Mouse (Mus musculus) urinary bladder, postnatal 14 days (tissue): Measurements from ENCODE around the gene Cops2.

Experiments used
- DNase-seq: peaks from one replicate; pipeline ENCODE4 v3.0.0; 2021; ENCODE audit warnings: low spot score

Cops2 gene

GRCm38 (mm10) chr2:125826201-125826600 lies 32.7 kb downstream of the Cops2 start:
- no peak for DNase-seq

GRCm38 (mm10) chr2:125820397-125820796 lies 38.5 kb downstream of the Cops2 start:
- DNase-seq, result no peak

- DNase-seq, result no peak
These were observed 44.9 kb downstream of the Cops2 start for GRCm38 (mm10) chr2:125813972-125814595.

GRCm38 (mm10) chr2:125811332-125811731 lies 47.6 kb downstream of the Cops2 start:
- DNase-seq, result no peak

- no peak for DNase-seq
These were observed 49.4 kb downstream of the Cops2 start for GRCm38 (mm10) chr2:125809551-125809950.

GRCm38 (mm10) chr2:125805826-125806225 lies 53.1 kb downstream of the Cops2 start:
- no peak for DNase-seq

- DNase-seq, result no peak
These were observed 57.0 kb downstream of the Cops2 start for GRCm38 (mm10) chr2:125801947-125802346.

- no peak for DNase-seq
These were observed 57.9 kb downstream of the Cops2 start for GRCm38 (mm10) chr2:125801038-125801437.

GRCm38 (mm10) chr2:125800428-125800827 lies 58.5 kb downstream of the Cops2 start:
- DNase-seq, result peak; percentile 38

GRCm38 (mm10) chr2:125797872-125798271 lies 61.1 kb downstream of the Cops2 start:
- DNase-seq, result no peak

- DNase-seq, result no peak
These were observed 63.8 kb downstream of the Cops2 start for GRCm38 (mm10) chr2:125795118-125795517.

- DNase-seq, result no peak
These were observed 64.8 kb downstream of the Cops2 start for GRCm38 (mm10) chr2:125794166-125794565.

GRCm38 (mm10) chr2:125792879-125793261 lies 66.1 kb downstream of the Cops2 start:
- no peak for DNase-seq

GRCm38 (mm10) chr2:125792144-125792878 lies 66.6 kb downstream of the Cops2 start:
- DNase-seq, result no peak

- no peak for DNase-seq
These were observed 67.5 kb downstream of the Cops2 start for GRCm38 (mm10) chr2:125791485-125791885.

- DNase-seq, result no peak
These were observed 68.7 kb downstream of the Cops2 start for GRCm38 (mm10) chr2:125790242-125790641.

GRCm38 (mm10) chr2:125789265-125789664 lies 69.7 kb downstream of the Cops2 start:
- no peak for DNase-seq

- no peak for DNase-seq
These were observed 70.2 kb downstream of the Cops2 start for GRCm38 (mm10) chr2:125788785-125789184.

GRCm38 (mm10) chr2:125788351-125788750 lies 70.6 kb downstream of the Cops2 start:
- no peak for DNase-seq

GRCm38 (mm10) chr2:125785021-125785420 lies 73.9 kb downstream of the Cops2 start:
- DNase-seq, result no peak

GRCm38 (mm10) chr2:125784392-125784791 lies 74.5 kb downstream of the Cops2 start:
- DNase-seq, result no peak

- no peak for DNase-seq
These were observed 75.1 kb downstream of the Cops2 start for GRCm38 (mm10) chr2:125783868-125784267.

- DNase-seq, result peak; percentile 95
These were observed 76.2 kb downstream of the Cops2 start, which contains the start of gene Secisbp2l for GRCm38 (mm10) chr2:125782719-125783109. Gene Secisbp2l, minus strand, starts transcription at chr2:125782870.
